Mouse (Mus musculus) forebrain, embryonic 15.5 days (tissue): ENCODE measurements around the gene Slc1a6. TPM values are rescaled to one million over a fixed set of nuclear protein-coding genes. Genes with fewer than 3 reads are reported as not detected.
"Not testable (repeated sequence)": the region's sequence is repeated elsewhere in the genome, so short reads cannot be mapped to it uniquely, and the experiment has no call there.

ENCODE experiments used
- ATAC-seq: fragments of 200-750 bp; cut with Nextera tagmentation; replicated peaks from 2 replicates; pipeline ENCODE4 v1.8.0; 2017; ENCODE audit warnings: mild to moderate bottlenecking, moderate TSS enrichment, moderate library complexity
- H3K27ac ChIP-seq: fragments of 300-500 bp; sonication (generic); replicated peaks from 2 replicates; pipeline ENCODE4 v1.5.1; 2015; ENCODE audit warnings: mild to moderate bottlenecking, inconsistent platforms
- H3K27me3 ChIP-seq: fragments of 300-500 bp; sonication (generic); 2 replicates; pipeline ENCODE4 v1.6.1; 2015; ENCODE audit warnings: inconsistent platforms
- H3K36me3 ChIP-seq: fragments of 300-500 bp; sonication (generic); 2 replicates; pipeline ENCODE4 v1.6.1; 2015; ENCODE audit warnings: mild to moderate bottlenecking, inconsistent platforms
- H3K4me1 ChIP-seq: fragments of 300-500 bp; sonication (generic); 2 replicates; pipeline ENCODE4 v1.6.1; 2015; ENCODE audit warnings: inconsistent platforms
- H3K4me2 ChIP-seq: fragments of 300-500 bp; sonication (generic); replicated peaks from 2 replicates; pipeline ENCODE4 v1.6.1; 2015; ENCODE audit warnings: mild to moderate bottlenecking, inconsistent platforms
- H3K4me3 ChIP-seq: fragments of 300-500 bp; sonication (generic); 2 replicates; pipeline ENCODE4 v1.5.1; 2015; ENCODE audit warnings: mild to moderate bottlenecking, inconsistent platforms
- H3K9ac ChIP-seq: fragments of 300-500 bp; sonication (generic); replicated peaks from 2 replicates; pipeline ENCODE4 v1.6.1; 2015; ENCODE audit warnings: mild to moderate bottlenecking, inconsistent platforms
- H3K9me3 ChIP-seq: fragments of 300-500 bp; sonication (generic); 2 replicates; pipeline ENCODE4 v1.6.1; 2016; ENCODE audit warnings: inconsistent platforms
- WGBS: fragments of 180-500 bp; shearing (Covaris S2); methylation state at CpG from one replicate; pipeline ENCODE4 v1.1.7; 2015; ENCODE audit warnings: mixed read lengths; 5-methylcytosine and 5-hydroxymethylcytosine counted together
- polyA plus RNA-seq: library from polyadenylated mRNA; unstranded; fragments of >200 nt; fragmentation: Nextera tagmentation; extraction: Ambion mirVana; gene quantifications from 2 replicates; pipeline ENCODE4 v1.2.1, GENCODE M21; 2015

Gene Slc1a6
- polyA plus RNA-seq, 1 experiment from 2014 or later, result 4.8 TPM

DNA sequence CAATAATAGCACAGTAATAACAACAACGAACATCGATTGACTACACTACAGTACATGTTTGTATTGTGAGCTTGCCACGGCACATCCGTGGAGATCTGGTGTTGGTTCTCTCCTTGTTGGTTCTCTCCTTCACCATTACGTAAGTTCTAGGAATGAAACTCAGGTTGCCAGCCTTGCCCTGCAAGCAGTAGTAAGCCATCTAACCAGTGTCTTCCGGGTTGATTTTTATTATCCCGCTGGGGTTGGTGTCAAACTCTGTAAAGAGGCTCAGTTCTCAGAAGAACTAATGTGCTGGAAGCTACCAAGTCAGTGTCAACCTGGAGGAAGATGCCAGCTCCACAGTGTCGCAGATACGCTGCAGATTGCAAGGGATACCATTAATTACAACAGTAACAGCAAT, 769 bp upstream of the Slc1a6 start:
- peak overlapping the region; percentile 60 for H3K9ac ChIP-seq
- no peak overlapping the region for H3K27ac ChIP-seq
- H3K4me1 ChIP-seq, result peaks cover 12% of the 10 kb centered on the region
- no peaks in the 10 kb centered on the region for H3K36me3 ChIP-seq
- 60% methylated on average over 9 of the region's 9 CpGs for WGBS
- H3K27me3 ChIP-seq, result no peaks in the 10 kb centered on the region
- peak overlapping the region; percentile 95 for H3K4me2 ChIP-seq
- ATAC-seq, result peak; percentile 20
- peak overlapping the region; percentile 55 for H3K4me3 ChIP-seq
- H3K9me3 ChIP-seq, result no peaks in the 10 kb centered on the region

DNA sequence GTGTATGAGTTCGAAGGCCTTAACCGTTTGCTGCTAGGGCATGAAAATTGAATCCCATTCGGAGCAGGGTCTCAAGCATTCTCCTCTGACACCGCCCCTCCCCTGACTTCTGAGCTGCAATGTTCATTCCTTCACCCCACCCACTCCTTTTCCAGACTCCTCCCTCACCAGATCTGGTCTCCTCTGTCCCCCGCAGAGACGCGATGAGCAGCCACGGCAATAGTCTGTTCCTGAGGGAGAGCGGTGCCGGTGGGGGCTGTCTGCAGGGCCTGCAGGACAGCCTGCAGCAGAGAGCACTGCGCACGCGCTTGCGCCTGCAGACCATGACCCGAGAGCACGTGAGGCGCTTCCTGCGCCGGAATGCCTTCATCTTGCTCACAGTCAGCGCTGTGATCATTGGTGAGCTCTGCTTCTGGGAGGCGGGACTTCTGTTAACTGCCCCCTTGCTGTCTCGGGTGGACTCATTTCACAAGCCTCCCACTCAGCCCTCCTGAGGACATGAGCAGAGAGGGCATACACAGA, 7.3 kb downstream of the Slc1a6 start:
- Histone ChIP-seq H3K27ac (peak overlapping the region; percentile 54), H3K4me1 (peaks cover 12% of the 10 kb centered on the region), H3K9me3 (no peaks in the 10 kb centered on the region), H3K9ac (peak overlapping the region; percentile 63), H3K4me2 (peak overlapping the region; percentile 54), H3K36me3 (no peaks in the 10 kb centered on the region), H3K4me3 (peak overlapping the region; percentile 51), H3K27me3 (no peaks in the 10 kb centered on the region)
- ATAC-seq, result peak; percentile 97
- 8% methylated on average over 22 of the region's 22 CpGs for WGBS

DNA sequence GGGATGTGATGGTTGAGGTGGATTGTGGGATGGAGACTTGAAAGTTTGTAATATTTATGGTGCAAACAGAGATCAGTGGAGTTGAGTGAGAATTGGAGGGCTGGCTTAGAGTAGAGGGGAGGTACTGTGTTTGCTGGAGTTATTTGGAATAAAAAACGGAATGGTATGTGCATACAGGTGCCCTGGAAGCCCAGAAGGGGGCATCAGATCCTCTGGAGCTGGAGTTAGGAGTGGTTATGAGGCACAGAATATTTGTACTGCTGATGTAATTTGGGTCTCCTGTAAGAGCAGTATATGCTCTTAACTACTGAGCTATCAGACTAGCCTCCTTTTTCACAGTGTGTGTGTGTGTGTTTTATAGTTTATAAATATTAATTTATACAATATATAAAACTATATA, 10.3 kb downstream of the Slc1a6 start:
- Histone ChIP-seq H3K9ac (no peak overlapping the region), H3K4me2 (no peak overlapping the region), H3K27ac (no peak overlapping the region), H3K36me3 (no peaks in the 10 kb centered on the region), H3K9me3 (no peaks in the 10 kb centered on the region), H3K4me3 (no peak overlapping the region), H3K4me1 (peaks cover 12% of the 10 kb centered on the region), H3K27me3 (no peaks in the 10 kb centered on the region)
- WGBS, result 39% methylated on average over 1 of the region's 1 CpGs
- ATAC-seq, result no peak

DNA sequence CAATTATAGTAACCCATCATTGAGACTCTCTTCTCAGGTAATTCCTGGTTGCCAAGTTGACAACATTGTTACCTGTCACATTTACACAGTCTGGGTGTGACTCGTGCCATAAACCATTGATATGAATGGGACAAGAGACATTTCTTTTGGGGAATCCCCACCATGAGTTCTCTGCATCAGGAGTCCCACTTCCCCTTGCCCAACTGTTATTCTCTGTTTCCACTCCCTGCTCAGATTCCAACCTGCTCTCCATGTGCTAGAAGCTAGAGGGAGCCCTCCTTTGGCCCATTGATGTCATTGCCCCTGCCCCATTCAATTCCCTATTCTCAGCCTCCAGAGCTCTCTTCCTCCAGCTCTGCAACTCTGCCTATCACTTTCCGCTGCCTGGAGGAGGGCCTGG, 21.2 kb downstream of the Slc1a6 start:
- Histone ChIP-seq H3K27ac (no peak overlapping the region), H3K9ac (no peak overlapping the region), H3K9me3 (no peaks in the 10 kb centered on the region), H3K4me2 (no peak overlapping the region), H3K27me3 (no peaks in the 10 kb centered on the region), H3K4me3 (no peak overlapping the region), H3K4me1 (no peaks in the 10 kb centered on the region), H3K36me3 (no peaks in the 10 kb centered on the region)
- WGBS, result 83% methylated on average over 2 of the region's 2 CpGs
- no peak for ATAC-seq

DNA sequence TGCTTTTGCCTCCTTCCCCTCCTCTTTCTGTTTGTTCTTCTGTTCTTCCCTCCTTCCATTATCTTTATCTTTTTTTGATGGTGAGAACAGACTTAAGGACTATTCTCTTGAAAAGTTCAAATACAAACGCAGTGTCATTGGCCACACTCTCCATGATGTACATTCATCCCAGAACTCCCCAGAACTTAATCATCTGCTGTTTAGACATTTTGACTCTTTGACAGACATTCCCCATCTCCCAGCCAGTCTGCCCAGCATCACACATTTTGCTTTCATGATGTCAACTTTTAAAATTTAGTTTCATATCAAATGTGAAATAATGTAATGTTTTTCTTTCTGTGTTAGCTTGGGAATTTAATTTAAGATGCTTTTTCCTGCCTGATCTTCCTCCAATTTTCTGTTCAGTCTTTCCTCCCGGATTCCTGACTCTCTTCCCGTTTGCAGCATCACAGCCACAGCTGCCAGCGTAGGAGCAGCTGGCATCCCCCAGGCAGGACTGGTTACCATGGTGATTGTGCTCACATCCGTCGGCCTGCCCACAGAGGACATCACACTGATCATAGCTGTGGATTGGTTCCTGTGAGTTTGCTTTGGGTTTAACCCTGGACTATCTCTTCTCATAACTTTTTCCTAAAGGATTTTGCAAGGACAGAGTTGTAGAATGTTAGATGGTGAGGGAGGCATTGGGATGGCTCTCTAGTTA, 32.2 kb downstream of the Slc1a6 start:
- Histone ChIP-seq H3K9ac (no peak overlapping the region), H3K9me3 (no peaks in the 10 kb centered on the region), H3K36me3 (no peaks in the 10 kb centered on the region), H3K4me1 (0 out of 2 replicates have a peak, but pooled peaks cover 3% of the 10 kb centered on the region), H3K27ac (no peak overlapping the region), H3K4me2 (no peak overlapping the region), H3K27me3 (no peaks in the 10 kb centered on the region), H3K4me3 (no peak overlapping the region)
- peak; percentile 81 for ATAC-seq
- whole genome bisulfite sequencing, result 34% methylated on average over 6 of the region's 6 CpGs

DNA sequence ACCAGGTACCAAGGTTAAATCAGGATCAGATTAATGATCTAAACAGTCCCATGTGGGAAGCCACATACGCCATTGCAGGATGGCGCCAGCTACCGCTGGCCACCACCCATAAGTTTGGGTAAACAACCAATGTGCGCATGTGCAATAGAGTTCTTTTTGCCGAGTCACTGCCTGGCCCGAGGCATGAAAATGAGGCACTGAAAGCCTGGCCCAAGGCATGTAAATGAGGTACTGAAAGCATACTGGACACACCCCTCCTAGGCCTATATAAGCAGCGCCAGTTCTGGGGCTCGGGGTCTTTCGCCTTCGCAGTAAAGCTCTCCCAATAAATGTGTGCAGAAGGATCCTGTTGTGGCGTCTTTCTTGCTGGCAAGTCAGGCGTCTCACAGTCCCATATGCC, 60.2 kb downstream of the Slc1a6 start:
- not testable (repeated sequence) for H3K4me2 ChIP-seq, H3K4me1 ChIP-seq, H3K27ac ChIP-seq, H3K9ac ChIP-seq, H3K36me3 ChIP-seq, H3K4me3 ChIP-seq, ATAC-seq, H3K27me3 ChIP-seq, H3K9me3 ChIP-seq
- WGBS, result 89% methylated on average over 12 of the region's 12 CpGs

DNA sequence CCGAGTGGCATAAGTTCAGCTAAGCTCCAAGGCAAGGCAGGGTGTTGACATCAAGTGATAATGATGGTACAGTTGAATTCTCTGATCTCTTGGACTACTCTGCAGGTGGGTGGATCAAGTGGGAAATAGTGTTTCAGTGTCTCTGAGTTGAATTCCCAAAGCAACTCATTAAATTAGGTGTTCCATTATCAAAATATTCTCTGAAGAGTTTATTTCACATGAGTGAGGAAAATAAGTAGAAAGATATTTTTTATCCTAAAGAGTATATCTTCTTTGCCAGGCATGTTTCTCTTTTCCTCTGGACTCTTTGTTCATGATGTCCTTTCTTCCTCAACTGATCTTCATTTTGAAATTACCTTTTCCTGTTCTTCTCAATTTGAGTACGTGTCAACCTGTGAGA, 71.8 kb downstream of the Slc1a6 start, which contains the start of gene Olfr1356:
TSS of gene Olfr1356 (minus strand) at position 101 of the 400 bp plus-strand sequence.
- no peaks in the 10 kb centered on the region for H3K36me3 ChIP-seq
- no peaks in the 10 kb centered on the region for H3K4me1 ChIP-seq
- no peak for ATAC-seq

More for the DNA sequence above, 71.8 kb downstream of the Slc1a6 start, which contains the start of gene Olfr1356:
- 85% methylated on average over 2 of the region's 2 CpGs for WGBS
- Histone ChIP-seq H3K4me3 (no peak within 1 kb of the TSS), H3K9me3 (no peaks in the 10 kb centered on the region), H3K27me3 (no peaks in the 10 kb centered on the region), H3K9ac (no peak within 1 kb of the TSS), H3K27ac (no peak within 1 kb of the TSS), H3K4me2 (no peak within 1 kb of the TSS)

Other genes starting within 250 kb of the Slc1a6 start
- 39.7 and 40.6 TPM in 2 replicates for gene Ilvbl, start 206.2 kb upstream of the Slc1a6 start, polyA plus RNA-seq
- gene Syde1, start 188.5 kb upstream of the Slc1a6 start, polyA plus RNA-seq, result 3.6 TPM in 2 replicates
- not detected in 2 replicates for gene Olfr1357, start 162.4 kb upstream of the Slc1a6 start, polyA plus RNA-seq
- not detected in 2 replicates for gene Casp14, start 62.2 kb upstream of the Slc1a6 start, polyA plus RNA-seq
- 0.10 and 0.18 TPM in 2 replicates for gene Ccdc105, start 27.4 kb upstream of the Slc1a6 start, polyA plus RNA-seq
- gene Olfr1356, start 71.7 kb downstream of the Slc1a6 start, polyA plus RNA-seq, result not detected in 2 replicates
- not detected in 2 replicates for gene Olfr1355, start 95.0 kb downstream of the Slc1a6 start, polyA plus RNA-seq
- not detected in 2 replicates for gene Olfr1354, start 132.7 kb downstream of the Slc1a6 start, polyA plus RNA-seq
- not detected in 2 replicates for gene Olfr8, start 170.1 kb downstream of the Slc1a6 start, polyA plus RNA-seq
- not detected in 2 replicates for gene Olfr1353, start 182.8 kb downstream of the Slc1a6 start, polyA plus RNA-seq
- not detected in 2 replicates for gene Olfr1352, start 200.6 kb downstream of the Slc1a6 start, polyA plus RNA-seq
- gene Olfr1351, start 232.0 kb downstream of the Slc1a6 start, polyA plus RNA-seq, result not detected in 2 replicates
- 0.26 and 0.51 TPM in 2 replicates for gene Olfr57, start 248.2 kb downstream of the Slc1a6 start, polyA plus RNA-seq